Mouse (Mus musculus) hindbrain, postnatal 0 days (tissue): ENCODE measurements at regions not wholly inside any gene's neighbourhood (a gene's known extent, or its start where the extent isn't known, plus 50 kb on each side); places are given as distances from the start of the nearest gene placed in this dataset.

Source experiments
- ATAC-seq: fragments of 200-750 bp; cut with Nextera tagmentation; 2 replicates; pipeline ENCODE4 v1.8.0; 2017; ENCODE audit warnings: mild to moderate bottlenecking, moderate TSS enrichment, moderate library complexity
- DNase-seq: peaks from one replicate; pipeline ENCODE4 v3.0.0-alpha.2; 2015; ENCODE audit warnings: low spot score
- H3K27ac ChIP-seq: fragments of 300-500 bp; sonication (generic); 2 replicates; pipeline ENCODE4 v1.5.1; 2014; ENCODE audit warnings: mild to moderate bottlenecking
- H3K27me3 ChIP-seq: fragments of 300-500 bp; sonication (generic); 2 replicates; pipeline ENCODE4 v1.6.1; 2014; ENCODE audit warnings: low read length, mixed read lengths; ENCODE audit not compliant: insufficient read depth
- H3K36me3 ChIP-seq: fragments of 300-500 bp; sonication (generic); 2 replicates; pipeline ENCODE4 v1.6.1; 2014; ENCODE audit warnings: low read length, mixed read lengths; ENCODE audit not compliant: insufficient read depth
- H3K4me1 ChIP-seq: fragments of 300-500 bp; sonication (generic); 2 replicates; pipeline ENCODE4 v1.6.1; 2014; ENCODE audit warnings: antibody characterized with exemption, low read length, mixed read lengths; ENCODE audit not compliant: insufficient read depth
- H3K4me2 ChIP-seq: fragments of 300-500 bp; sonication (generic); 2 replicates; pipeline ENCODE4 v1.6.1; 2014; ENCODE audit warnings: low read depth, mild to moderate bottlenecking, low read length, moderate library complexity, mixed read lengths
- H3K4me3 ChIP-seq: fragments of 300-500 bp; sonication (generic); 2 replicates; pipeline ENCODE4 v1.5.1; 2014; ENCODE audit warnings: low read length
- H3K9ac ChIP-seq: fragments of 300-500 bp; sonication (generic); replicated peaks from 2 replicates; pipeline ENCODE4 v1.6.1; 2014; ENCODE audit warnings: mild to moderate bottlenecking, low read length, moderate library complexity, mixed read lengths
- H3K9me3 ChIP-seq: fragments of 300-500 bp; sonication (generic); 2 replicates; pipeline ENCODE4 v1.6.1; 2016; ENCODE audit warnings: low read length, mixed read lengths
- CTCF ChIP-seq: IDR thresholded peaks from 2 replicates; pipeline ENCODE4 v1.5.1; 2016; ENCODE audit warnings: antibody characterized with exemption, control low read depth, low read depth
- WGBS: fragments of 180-500 bp; shearing (Covaris S2); extraction: QIAGEN DNeasy Blood & Tissue Kit; methylation state at CpG from one replicate; pipeline ENCODE4 v1.1.7; 2014; 5-methylcytosine and 5-hydroxymethylcytosine counted together

DNA sequence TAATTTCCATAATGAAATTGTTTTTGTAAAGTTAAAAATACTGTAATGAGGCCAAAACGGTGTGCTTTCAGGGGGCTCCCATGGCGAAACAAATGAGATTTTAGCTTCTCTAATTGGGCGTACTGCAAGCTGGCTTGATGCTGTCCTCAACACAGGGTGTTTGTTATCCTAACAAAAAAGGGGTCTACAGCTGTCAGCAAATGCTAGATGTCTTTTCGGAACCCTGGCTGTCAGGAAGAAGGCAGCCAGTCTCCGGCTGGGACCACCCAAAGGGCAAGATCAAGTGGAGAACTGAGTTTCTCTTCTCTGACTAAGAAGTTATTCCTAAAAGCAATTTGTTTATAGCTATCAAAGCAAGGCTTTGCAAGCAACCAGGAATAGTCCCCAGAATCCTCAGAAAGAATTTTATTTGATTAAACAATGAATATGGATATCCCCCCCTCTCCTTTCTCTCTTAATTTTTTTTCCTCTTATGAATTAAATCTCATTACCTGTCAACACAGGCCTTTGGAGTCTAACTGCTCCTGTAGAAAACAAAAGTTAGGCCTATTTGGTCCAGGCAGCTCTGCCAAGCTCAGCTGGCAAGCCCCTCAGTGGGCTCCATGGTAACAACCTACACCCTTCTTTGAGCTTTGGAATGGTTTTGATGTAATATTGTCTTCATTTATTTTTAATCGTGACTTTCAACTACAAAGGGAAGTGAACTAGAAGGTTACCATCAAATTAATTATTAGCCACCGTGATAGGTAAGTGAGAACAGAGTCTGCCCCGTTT lies 283.4 kb downstream of the Nedd1 start:
- ATAC-seq: peak; percentile 59; the same call in 1 of the 2 replicates

DNA sequence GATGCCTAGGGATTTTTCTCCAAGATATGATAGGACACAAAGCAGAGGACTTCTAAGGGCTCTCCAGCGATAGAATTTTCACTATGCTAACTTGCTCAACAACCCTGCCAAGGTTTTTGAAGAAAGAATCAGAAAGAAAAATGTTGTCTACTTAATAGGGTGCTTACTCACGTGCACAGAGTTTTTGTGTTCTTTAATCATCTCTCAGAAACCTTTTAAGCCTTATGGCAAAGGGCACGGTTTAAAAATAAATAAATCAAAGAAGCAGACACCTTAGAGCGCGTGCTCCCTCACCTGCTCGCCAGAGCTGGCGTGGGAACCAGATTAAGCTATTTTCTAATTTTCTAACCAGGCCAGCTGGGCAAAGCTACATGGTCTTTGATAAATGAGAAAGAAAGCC lies 293.0 kb downstream of the Nedd1 start:
- DNase-seq (no peak), ATAC-seq (no peak)
- H3K27ac ChIP-seq: no peak overlapping the region
- H3K36me3 ChIP-seq: no peaks in the 10 kb centered on the region
- H3K4me2 ChIP-seq: no peak overlapping the region
- no peaks in the 10 kb centered on the region for H3K9me3 ChIP-seq
- H3K4me3 ChIP-seq: no peak overlapping the region
- no peaks in the 10 kb centered on the region for H3K4me1 ChIP-seq
- no peak overlapping the region for H3K9ac ChIP-seq
- WGBS: 67% methylated on average over 7 of the region's 7 CpGs
- TF ChIP-seq CTCF: no peak
- H3K27me3 ChIP-seq: no peaks in the 10 kb centered on the region

More for the DNA sequence above, 283.4 kb downstream of the Nedd1 start:
- Histone ChIP-seq H3K36me3 (no peaks in the 10 kb centered on the region), H3K4me1 (no peaks in the 10 kb centered on the region), H3K27me3 (no peaks in the 10 kb centered on the region), H3K9me3 (no peaks in the 10 kb centered on the region), H3K4me2 (no peak overlapping the region), H3K9ac (no peak overlapping the region), H3K4me3 (no peak overlapping the region), H3K27ac (no peak overlapping the region)
- 18% methylated on average over 8 of the region's 8 CpGs for WGBS
- TF ChIP-seq CTCF: no peak
- peak; percentile 54 for DNase-seq

DNA sequence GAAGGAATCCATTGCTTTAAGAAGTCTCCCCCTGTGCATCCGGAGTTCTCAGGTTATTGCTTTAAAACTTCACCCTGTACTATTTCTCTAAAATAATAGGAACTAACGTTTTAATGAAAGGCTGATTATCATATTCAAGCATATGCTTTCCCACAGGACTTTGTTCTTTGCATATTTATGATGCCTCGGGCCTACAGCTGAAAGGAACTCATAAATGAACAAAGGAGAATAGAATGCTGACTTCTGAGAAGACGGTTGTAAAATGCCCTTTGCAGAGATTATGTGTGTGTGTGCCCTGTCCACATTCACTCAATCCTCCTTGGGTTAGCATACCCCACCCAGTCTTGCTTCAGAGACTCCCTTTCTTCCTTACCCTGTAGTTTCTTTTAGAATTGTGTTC lies 294.2 kb downstream of the Nedd1 start:
- Histone ChIP-seq H3K27ac (no peak overlapping the region), H3K4me2 (no peak overlapping the region)

DNA sequence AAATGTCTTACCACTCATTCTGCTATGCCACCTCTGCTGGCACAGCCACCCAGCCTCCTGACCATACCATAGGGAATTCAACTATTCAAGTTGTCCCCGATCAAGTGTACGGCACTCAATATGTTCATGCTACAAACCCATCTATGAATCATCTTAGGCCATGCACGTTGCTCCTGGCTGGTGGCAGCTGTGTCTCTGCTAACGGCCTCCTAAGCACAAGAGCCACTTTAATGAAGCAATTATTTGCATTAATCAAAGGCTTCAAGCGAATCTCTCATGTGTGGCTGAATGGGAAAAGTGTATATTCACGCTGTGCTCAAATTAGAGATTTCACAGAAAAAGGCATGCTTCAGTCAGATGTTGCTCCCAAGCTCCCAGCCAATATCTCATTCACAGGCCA lies 295.8 kb downstream of the Nedd1 start:
- H3K27ac ChIP-seq: no peak overlapping the region
- no peak for ATAC-seq
- no peak overlapping the region for H3K9ac ChIP-seq
- H3K4me3 ChIP-seq: no peak overlapping the region
- no peaks in the 10 kb centered on the region for H3K27me3 ChIP-seq
- no peaks in the 10 kb centered on the region for H3K36me3 ChIP-seq
- H3K4me2 ChIP-seq: no peak overlapping the region
- DNase-seq: peak; percentile 44
- H3K9me3 ChIP-seq: no peaks in the 10 kb centered on the region
- TF ChIP-seq CTCF: no peak
- no peaks in the 10 kb centered on the region for H3K4me1 ChIP-seq
- WGBS: 37% methylated on average over 6 of the region's 6 CpGs

More for the DNA sequence above, 294.2 kb downstream of the Nedd1 start:
- Histone ChIP-seq H3K4me1 (no peaks in the 10 kb centered on the region), H3K36me3 (no peaks in the 10 kb centered on the region), H3K4me3 (no peak overlapping the region), H3K9me3 (no peaks in the 10 kb centered on the region), H3K9ac (no peak overlapping the region), H3K27me3 (no peaks in the 10 kb centered on the region)
- no peak for TF ChIP-seq CTCF
- ATAC-seq (no peak), DNase-seq (no peak)
- 17% methylated on average over 4 of the region's 4 CpGs for WGBS

DNA sequence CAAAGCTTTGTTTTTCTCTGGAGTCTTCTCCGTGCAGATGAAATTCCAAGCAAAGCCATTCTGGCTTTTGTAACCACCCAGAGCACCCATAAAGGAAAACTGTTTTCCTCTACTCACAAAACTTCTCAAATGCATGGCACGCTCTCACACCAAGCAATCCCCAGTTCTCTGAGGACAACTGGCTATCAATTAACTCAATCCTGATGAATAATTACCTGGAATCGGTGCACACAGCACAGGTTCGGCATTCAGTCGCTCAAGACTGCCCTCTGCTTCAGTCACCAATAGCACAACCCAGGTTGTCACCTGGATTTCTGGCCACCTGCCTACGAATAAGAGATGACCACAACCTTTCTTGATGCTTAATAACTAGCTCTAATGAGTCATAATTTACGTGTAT lies 309.5 kb downstream of the Nedd1 start:
- Histone ChIP-seq H3K4me2 (no peak overlapping the region), H3K9me3 (no peaks in the 10 kb centered on the region), H3K9ac (no peak overlapping the region), H3K4me3 (no peak overlapping the region), H3K36me3 (no peaks in the 10 kb centered on the region), H3K4me1 (no peaks in the 10 kb centered on the region), H3K27me3 (no peaks in the 10 kb centered on the region), H3K27ac (no peak overlapping the region)
- DNase-seq (no peak), ATAC-seq (no peak)
- TF ChIP-seq CTCF: no peak
- WGBS: 78% methylated on average over 7 of the region's 7 CpGs

DNA sequence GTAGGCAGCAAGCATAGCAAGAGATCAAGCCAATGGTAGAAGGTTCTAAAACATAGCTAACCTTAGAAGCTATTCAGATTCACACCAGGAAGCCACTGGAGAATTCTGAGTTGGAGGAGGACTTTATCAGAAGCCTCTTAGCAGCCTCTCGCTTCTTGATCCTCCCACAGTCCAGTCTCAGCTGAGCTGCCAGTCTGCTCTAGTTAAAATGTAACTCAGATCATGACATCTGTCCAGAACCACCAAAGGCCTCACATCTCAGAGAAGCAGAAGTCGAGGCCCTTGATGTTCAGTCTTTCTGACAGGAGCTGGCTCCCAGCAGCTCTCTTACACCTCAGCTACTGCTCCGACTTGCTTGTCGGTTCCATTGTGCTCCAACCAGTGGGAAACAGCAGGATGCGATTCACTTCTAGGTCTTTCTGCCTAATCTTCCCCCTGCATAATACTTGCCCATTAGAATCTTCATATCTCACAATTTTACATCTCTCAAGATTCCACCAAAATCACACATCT lies 311.4 kb downstream of the Nedd1 start:
- TF ChIP-seq CTCF: no peak
- 44% methylated on average over 5 of the region's 5 CpGs for WGBS
- DNase-seq: no peak

DNA sequence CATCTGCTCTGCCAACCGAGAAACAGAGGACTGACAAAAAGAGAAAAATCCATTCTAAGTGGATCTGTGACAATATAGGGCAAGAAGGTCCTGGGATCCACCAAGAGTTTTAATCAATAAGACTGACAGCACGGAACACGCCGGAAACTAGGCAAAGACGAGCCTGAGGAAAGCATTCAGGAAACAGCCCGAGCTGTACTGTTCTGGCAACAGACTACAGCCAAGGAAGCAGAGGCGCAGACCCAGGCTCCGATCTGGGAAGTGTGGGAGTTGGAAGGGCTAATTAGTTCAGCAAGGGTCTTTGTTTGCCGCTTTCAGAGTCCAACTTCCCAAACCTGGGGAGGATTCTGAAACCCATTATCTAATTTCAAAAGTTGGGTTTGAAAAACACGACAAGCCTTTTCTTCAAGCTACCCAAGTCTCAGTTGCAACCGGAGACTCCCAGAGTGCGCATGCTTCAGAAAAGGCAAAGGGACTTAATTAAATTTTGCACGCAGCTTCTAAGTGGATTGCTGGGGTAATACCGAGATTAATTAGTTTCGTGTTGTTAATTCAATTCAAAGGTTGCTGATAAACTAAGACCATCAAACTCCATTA lies 317.4 kb downstream of the Nedd1 start:
- ATAC-seq (no peak), DNase-seq (peak; percentile 47)
- 28% methylated on average over 15 of the region's 15 CpGs for WGBS
- Histone ChIP-seq H3K4me3 (peak overlapping the region; percentile 21; the same call in 1 of the 2 replicates), H3K36me3 (no peaks in the 10 kb centered on the region), H3K27me3 (no peaks in the 10 kb centered on the region), H3K27ac (no peak overlapping the region), H3K4me1 (0 out of 2 replicates have a peak, but pooled peaks cover 2% of the 10 kb centered on the region), H3K9ac (no peak overlapping the region), H3K9me3 (no peaks in the 10 kb centered on the region), H3K4me2 (peak overlapping the region; percentile 52)
- no peak for TF ChIP-seq CTCF

More for the DNA sequence above, 311.4 kb downstream of the Nedd1 start:
- H3K4me3 ChIP-seq: no peak overlapping the region
- H3K27ac ChIP-seq: no peak overlapping the region
- no peaks in the 10 kb centered on the region for H3K4me1 ChIP-seq
- H3K9ac ChIP-seq: no peak overlapping the region
- no peak overlapping the region for H3K4me2 ChIP-seq
- H3K9me3 ChIP-seq: no peaks in the 10 kb centered on the region
- no peak for ATAC-seq
- no peaks in the 10 kb centered on the region for H3K27me3 ChIP-seq
- H3K36me3 ChIP-seq: no peaks in the 10 kb centered on the region
